Mouse (Mus musculus) stomach, postnatal 0 days (tissue): ENCODE data around the gene Ppp1r27.

Source experiments
- CTCF ChIP-seq: IDR thresholded peaks from 2 replicates; pipeline ENCODE4 v1.5.1; 2016; ENCODE audit warnings: antibody characterized with exemption, low read depth, mild to moderate bottlenecking, moderate library complexity
- EP300 ChIP-seq: optimal IDR thresholded peaks from 2 replicates; pipeline ENCODE3; 2016; ENCODE audit warnings: antibody characterized with exemption

GRCm38 (mm10) chr11:120578024-120578693, 27.2 kb upstream of the Ppp1r27 start:
- TF ChIP-seq CTCF (no peak), EP300 (no peak)
